Mouse (Mus musculus): ENCODE measurements around the gene Adamts20. TPM values are rescaled to one million over a fixed set of nuclear protein-coding genes. Genes with fewer than 3 reads are reported as not detected.

Adamts20 gene
- total and polyA plus RNA-seq, 3 experiments = 2.1 to 3.6 TPM; not detected in 1

DNA sequence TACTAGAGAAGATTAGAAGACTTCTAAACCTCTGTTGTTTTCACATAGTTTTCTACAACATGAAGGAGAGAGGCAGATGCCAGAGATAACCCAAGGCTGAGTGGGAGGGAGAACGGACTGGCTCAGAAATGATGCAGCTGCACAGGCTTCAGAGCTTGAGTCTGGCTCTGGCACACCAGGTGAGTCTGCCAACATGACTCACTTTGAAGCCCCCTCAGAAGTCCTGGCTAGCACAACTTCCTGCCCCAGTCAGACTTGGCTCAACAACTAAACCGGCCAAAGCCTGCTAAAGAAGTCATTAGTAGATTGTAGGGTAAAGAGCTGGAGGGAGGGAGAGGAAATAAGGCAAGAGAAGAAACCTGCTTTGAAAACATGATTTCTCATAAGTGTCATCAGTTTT is 230.0 kb downstream of the Adamts20 start:
- no peak for DNase-seq (ENCODE audit: low read depth, low spot score)
- Histone ChIP-seq H3K27me3 (ENCODE audit: control insufficient read depth in 1 of 2, insufficient read depth in 2 of 2, low read length in 2 of 2) (peaks cover 0 to 2% of the 10 kb centered on the region in 2 experiments; a peak in 3 of 4 replicates), H3K4me1 (ENCODE audit: control insufficient read depth in 1 of 2, insufficient read depth in 2 of 2, low read length in 2 of 2) (no peaks in the 10 kb centered on the region), H3K79me2 (ENCODE audit: control insufficient read depth, insufficient read depth, low read length, poor library complexity) (no peaks in the 10 kb centered on the region), H3K36me3 (ENCODE audit: control insufficient read depth in 1 of 2, insufficient read depth in 2 of 2, low read length in 2 of 2) (no peaks in the 10 kb centered on the region), H3K9me3 (replicated peaks; ENCODE audit: insufficient read depth, low read length) (no peaks in the 10 kb centered on the region), H3K27ac (ENCODE audit: control insufficient read depth, low read depth, low read length) (no peak overlapping the region), H3K4me3 (ENCODE audit: control insufficient read depth in 1 of 2, insufficient read depth in 1 of 2, low read depth in 2 of 2, low read length in 2 of 2) (no peak overlapping the region), H3K9ac (ENCODE audit: control insufficient read depth, low read depth, low read length, poor library complexity, severe bottlenecking) (no peak overlapping the region)
- no peak for TF ChIP-seq TAL1 (IDR thresholded peaks at IDR 0.05; ENCODE audit: low read length)
- TF ChIP-seq MXI1 (IDR thresholded peaks at IDR 0.05; ENCODE audit: low read depth, low read length) = no peak
- no peak for TF ChIP-seq KAT2A (conservative IDR thresholded peaks at IDR 0.05; ENCODE audit: low read depth, low read length)
- TF ChIP-seq ZKSCAN1 (IDR thresholded peaks at IDR 0.05; ENCODE audit: low read depth, low read length) = no peak
- no peak for TF ChIP-seq EP300 (IDR thresholded peaks at IDR 0.05; ENCODE audit: low read depth in 1 of 2, low read length in 2 of 2)
- TF ChIP-seq MYC (IDR thresholded peaks at IDR 0.05; ENCODE audit: low read depth, low read length) = no peak
- TF ChIP-seq JUND (IDR thresholded peaks at IDR 0.05; ENCODE audit: low read depth, low read length) = no peak
- TF ChIP-seq TBP (IDR thresholded peaks at IDR 0.05; ENCODE audit: low read depth, low read length) = no peak
- TF ChIP-seq RCOR1 (IDR thresholded peaks at IDR 0.05; ENCODE audit: low read depth, low read length) = no peak
- no peak for TF ChIP-seq ZC3H11A (IDR thresholded peaks at IDR 0.05; ENCODE audit: low read depth, low read length)
- TF ChIP-seq GATA1 (IDR thresholded peaks at IDR 0.05; ENCODE audit: low read depth, low read length) = no peak
- no peak for TF ChIP-seq POLR2A (IDR thresholded peaks at IDR 0.05; ENCODE audit: control insufficient read depth in 1 of 2, insufficient read depth in 1 of 2, low read depth in 1 of 2, low read length in 2 of 2, poor library complexity in 1 of 2)
- TF ChIP-seq GABPA (IDR thresholded peaks at IDR 0.05; ENCODE audit: low read depth, low read length) = no peak
- no peak for TF ChIP-seq ZMIZ1 (IDR thresholded peaks at IDR 0.05; ENCODE audit: low read depth, low read length)
- TF ChIP-seq RAD21 (IDR thresholded peaks at IDR 0.05; ENCODE audit: low read depth, low read length) = no peak
- TF ChIP-seq E2F4 (IDR thresholded peaks at IDR 0.05; ENCODE audit: borderline replicate concordance, low read depth, low read length) = no peak
- no peak for TF ChIP-seq SMC3 (IDR thresholded peaks at IDR 0.05; ENCODE audit: low read depth, low read length)
- TF ChIP-seq HCFC1 (IDR thresholded peaks at IDR 0.05; ENCODE audit: low read depth, low read length) = no peak
- no peak for TF ChIP-seq ELF1 (IDR thresholded peaks at IDR 0.05; ENCODE audit: low read depth, low read length)
- no peak for TF ChIP-seq POLR2AphosphoS2 (IDR thresholded peaks at IDR 0.05; ENCODE audit: low read length)

DNA sequence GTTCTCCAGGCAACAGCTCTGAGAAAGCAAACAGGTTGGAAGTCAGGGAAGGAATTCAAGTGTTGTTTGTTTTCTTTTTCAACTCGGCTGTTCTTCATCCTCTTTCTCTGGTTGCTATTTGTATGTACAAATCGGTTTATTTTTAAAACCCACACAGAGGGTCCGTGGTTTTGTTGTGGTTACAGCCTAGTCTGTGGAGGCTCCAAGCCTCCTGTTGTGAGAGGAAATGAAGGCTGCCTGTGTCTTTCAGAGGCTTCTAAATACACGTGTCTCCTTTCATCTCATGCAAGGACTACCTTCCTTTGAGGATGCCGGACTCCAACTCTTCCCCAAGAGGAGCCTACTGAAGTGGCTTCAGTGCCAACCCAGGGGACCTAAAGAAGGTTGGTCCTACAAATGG is 234.0 kb downstream of the Adamts20 start:
- Histone ChIP-seq H3K27me3 (ENCODE audit: control insufficient read depth in 1 of 2, insufficient read depth in 2 of 2, low read length in 2 of 2) (peaks cover 0 to 3% of the 10 kb centered on the region in 2 experiments; a peak in 3 of 4 replicates), H3K36me3 (ENCODE audit: control insufficient read depth in 1 of 2, insufficient read depth in 2 of 2, low read length in 2 of 2) (no peaks in the 10 kb centered on the region), H3K27ac (ENCODE audit: control insufficient read depth, low read depth, low read length) (no peak overlapping the region), H3K4me3 (ENCODE audit: control insufficient read depth in 1 of 2, insufficient read depth in 1 of 2, low read depth in 2 of 2, low read length in 2 of 2) (no peak overlapping the region), H3K4me1 (ENCODE audit: control insufficient read depth in 1 of 2, insufficient read depth in 2 of 2, low read length in 2 of 2) (no peaks in the 10 kb centered on the region), H3K9ac (ENCODE audit: control insufficient read depth, low read depth, low read length, poor library complexity, severe bottlenecking) (no peak overlapping the region), H3K79me2 (ENCODE audit: control insufficient read depth, insufficient read depth, low read length, poor library complexity) (no peaks in the 10 kb centered on the region), H3K9me3 (replicated peaks; ENCODE audit: insufficient read depth, low read length) (no peaks in the 10 kb centered on the region)
- TF ChIP-seq POLR2AphosphoS5 (IDR thresholded peaks at IDR 0.05; ENCODE audit: borderline replicate concordance, low read depth, low read length) (no peak), CHD1 (IDR thresholded peaks at IDR 0.05; ENCODE audit: low read depth, low read length) (no peak), MYB (IDR thresholded peaks at IDR 0.05; ENCODE audit: low read depth, low read length) (no peak), TBP (IDR thresholded peaks at IDR 0.05; ENCODE audit: low read depth, low read length) (no peak), POLR2AphosphoS2 (IDR thresholded peaks at IDR 0.05; ENCODE audit: low read length) (no peak), CTCF (IDR thresholded peaks at IDR 0.05 in 2 of 3, conservative IDR thresholded peaks at IDR 0.05 in 1 of 3; ENCODE audit: control insufficient read depth in 1 of 3, insufficient read depth in 1 of 3, low read depth in 2 of 3, low read length in 3 of 3, poor library complexity in 1 of 3, severe bottlenecking in 1 of 3) (no peak), MEF2A (IDR thresholded peaks at IDR 0.05; ENCODE audit: extremely low read depth, insufficient replicate concordance, low read depth, low read length, poor library complexity, severe bottlenecking) (no peak), KAT2A (conservative IDR thresholded peaks at IDR 0.05; ENCODE audit: low read depth, low read length) (no peak), ZC3H11A (IDR thresholded peaks at IDR 0.05; ENCODE audit: low read depth, low read length) (no peak), EP300 (IDR thresholded peaks at IDR 0.05; ENCODE audit: low read depth in 1 of 2, low read length in 2 of 2) (no peak), ETS1 (IDR thresholded peaks at IDR 0.05; ENCODE audit: low read depth, low read length) (no peak), TAL1 (IDR thresholded peaks at IDR 0.05; ENCODE audit: low read length) (no peak)
- DNase-seq (ENCODE audit: low read depth, low spot score) = no peak

All from MEL (cell line).